9 mouse cellular contexts compared by ENCODE assay signal in the genomic region with DNA sequence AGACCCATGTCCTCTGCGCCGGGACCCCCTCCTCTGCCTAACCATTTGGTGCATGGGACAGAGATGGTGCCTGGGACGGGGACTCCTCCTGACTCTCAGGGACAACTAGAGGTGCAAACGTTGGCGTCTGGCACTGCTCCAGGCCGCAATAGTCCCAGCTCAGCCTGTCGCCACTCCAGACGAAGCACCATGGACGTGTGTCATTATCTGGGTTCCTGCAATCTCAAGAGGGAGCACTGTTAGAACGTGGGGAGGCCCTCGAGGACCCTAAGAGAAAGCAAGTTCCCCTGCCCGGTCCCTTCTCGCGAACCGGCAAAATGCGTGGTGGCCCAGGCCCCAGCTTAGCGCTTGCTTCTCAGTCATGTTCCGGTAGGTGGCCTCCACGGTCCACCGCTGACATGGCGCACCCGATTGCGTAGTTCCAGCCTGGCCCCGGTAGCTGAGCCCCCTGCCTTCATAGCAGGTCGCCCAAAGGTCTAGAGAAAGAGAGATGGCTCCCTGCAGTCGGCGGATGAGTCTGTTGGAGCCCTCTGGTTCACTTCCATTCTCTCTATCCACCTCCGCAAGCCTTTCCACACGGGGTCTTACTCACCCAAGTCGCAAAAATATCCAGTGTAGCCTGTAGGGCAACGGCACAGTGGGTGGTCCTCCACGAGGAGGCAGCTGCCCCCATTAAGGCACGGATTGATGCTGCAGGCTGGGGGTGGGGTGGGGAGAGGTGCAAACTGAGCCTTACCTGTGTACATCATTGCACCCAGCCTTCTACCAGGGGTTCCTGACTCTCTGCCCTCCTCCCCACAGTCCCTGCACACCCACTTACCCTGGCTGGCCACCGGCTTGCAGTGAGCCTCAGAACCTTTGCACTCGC. TPM values are rescaled to one million over a fixed set of nuclear protein-coding genes. Genes with fewer than 3 reads are reported as not detected.
A peak's percentile ranks its signal among the peaks of the same experiment; 100 is the strongest.
DNase-seq lines count a peak whose midpoint lies in the region; ATAC-seq and TF ChIP-seq lines count a peak whose summit lies in the region.
"Had no signal": no experiment of that assay in that cellular context is flagged by ENCODE, and none has a peak within 500 bp of the region (broad histone marks: within the 10 kb centered on the region; RNA-seq: fewer than 3 reads in every experiment).

No protein-coding gene starts in this region.

- TF ChIP-seq CTCF in kidney, postnatal 0 days (IDR thresholded peaks at IDR 0.05; ENCODE audit: low read depth) = peak; percentile 74
- peak; percentile 75 for TF ChIP-seq CTCF in liver, adult 2 months (IDR thresholded peaks at IDR 0.05; ENCODE audit: low read depth, low read length)
- peak; percentile 78 for TF ChIP-seq CTCF in midbrain, postnatal 0 days (IDR thresholded peaks at IDR 0.05)

- DNase-seq in ovary, postnatal 10 days (ENCODE audit: low spot score) = peak; percentile 34
- DNase-seq in ovary, adult 18-20 months (ENCODE audit: low spot score) = no peak
- peak; percentile 76 for DNase-seq in kidney, postnatal 0 days (ENCODE audit: low spot score)
- DNase-seq in liver, adult 2 months (ENCODE audit: extremely low read depth, low read depth, low spot score) = no peak
- DNase-seq in midbrain, postnatal 0 days (ENCODE audit: low spot score) = peak; percentile 69
- peak; percentile 85 for DNase-seq in splenic B cell, adult 2 months (ENCODE audit: low read depth, low spot score)

- H3K4me3 ChIP-seq in embryonic facial prominence, embryonic 15.5 days (replicated peaks) = peak overlapping the region; percentile 30
- H3K4me3 ChIP-seq in heart, embryonic 14.5 days (ENCODE audit: control insufficient read depth in 1 of 2, insufficient read depth in 1 of 2, low read depth in 1 of 2, low read length in 2 of 2) = peak overlapping the region in 1 of 2 experiments; percentile 20; a peak in 1 of 4 replicates
- H3K4me3 ChIP-seq in kidney, postnatal 0 days (replicated peaks; ENCODE audit: low read depth, low read length) = 0 out of 2 replicates have a peak overlapping the region, but pooled peaks have one; percentile 4
- no peak overlapping the region; the same call in none of the 2 replicates for H3K4me3 ChIP-seq in liver, adult 2 months (ENCODE audit: insufficient read depth, low read depth, low read length)
- peak overlapping the region; percentile 19 for H3K4me3 ChIP-seq in midbrain, postnatal 0 days (ENCODE audit: low read depth, low read length)

- no peak overlapping the region for H3K9ac ChIP-seq in embryonic facial prominence, embryonic 15.5 days
- peak overlapping the region; percentile 16; the same call in 1 of the 2 replicates for H3K9ac ChIP-seq in heart, embryonic 14.5 days (ENCODE audit: low read length)
- no peak overlapping the region for H3K9ac ChIP-seq in kidney, postnatal 0 days (ENCODE audit: low read depth, low read length)
- peak overlapping the region; percentile 30; the same call in 1 of the 2 replicates for H3K9ac ChIP-seq in liver, adult 2 months (ENCODE audit: low read depth, low read length)
- H3K9ac ChIP-seq in midbrain, postnatal 0 days (replicated peaks; ENCODE audit: low read length, poor library complexity, severe bottlenecking) = no peak overlapping the region

- peaks cover 44% of the 10 kb centered on the region for H3K27me3 ChIP-seq in embryonic facial prominence, embryonic 15.5 days
- H3K27me3 ChIP-seq in heart, embryonic 14.5 days (ENCODE audit: control insufficient read depth, insufficient read depth, low read length) = peaks cover 55% of the 10 kb centered on the region
- H3K27me3 ChIP-seq in kidney, postnatal 0 days (ENCODE audit: insufficient read depth, low read length) = peaks cover 23% of the 10 kb centered on the region
- H3K27me3 ChIP-seq in liver, adult 2 months (ENCODE audit: control insufficient read depth, insufficient read depth, low read length) = no peaks in the 10 kb centered on the region
- H3K27me3 ChIP-seq in midbrain, postnatal 0 days (ENCODE audit: insufficient read depth, low read length) = peaks cover 30% of the 10 kb centered on the region
- H3K27me3 ChIP-seq in splenic B cell, adult 2 months (ENCODE audit: control insufficient read depth, insufficient read depth, low read length, poor library complexity, severe bottlenecking) = no peaks in the 10 kb centered on the region

- no peak for TF ChIP-seq POLR2A in liver, adult 2 months (IDR thresholded peaks at IDR 0.05; ENCODE audit: extremely low read depth, insufficient read depth, low read length)

- no peak overlapping the region for H3K27ac ChIP-seq in embryonic facial prominence, embryonic 15.5 days (replicated peaks)
- no peak overlapping the region for H3K27ac ChIP-seq in heart, embryonic 14.5 days (replicated peaks in 1 of 2; ENCODE audit: control insufficient read depth in 1 of 2, insufficient read depth in 1 of 2, low read depth in 2 of 2, low read length in 2 of 2)
- no peak overlapping the region for H3K27ac ChIP-seq in kidney, postnatal 0 days
- no peak overlapping the region for H3K27ac ChIP-seq in liver, adult 2 months (replicated peaks; ENCODE audit: insufficient read depth, low read depth, low read length)
- no peak overlapping the region for H3K27ac ChIP-seq in midbrain, postnatal 0 days (ENCODE audit: low read depth, low read length)

- whole genome bisulfite sequencing in embryonic facial prominence, embryonic 15.5 days = 12% methylated on average over 35 of the region's 35 CpGs
- WGBS in heart, embryonic 14.5 days = 9% methylated on average over 35 of the region's 35 CpGs
- WGBS in kidney, postnatal 0 days = 15% methylated on average over 35 of the region's 35 CpGs
- 62% methylated on average over 35 of the region's 35 CpGs for WGBS in liver, adult 2 months
- 16% methylated on average over 35 of the region's 35 CpGs for WGBS in midbrain, postnatal 0 days

- H3K36me3 ChIP-seq in embryonic facial prominence, embryonic 15.5 days = no peaks in the 10 kb centered on the region
- H3K36me3 ChIP-seq in heart, embryonic 14.5 days (ENCODE audit: control insufficient read depth, insufficient read depth, low read length) = no peaks in the 10 kb centered on the region
- H3K36me3 ChIP-seq in kidney, postnatal 0 days (ENCODE audit: insufficient read depth, low read length) = no peaks in the 10 kb centered on the region
- peaks cover 6% of the 10 kb centered on the region; the same call in 1 of the 2 replicates for H3K36me3 ChIP-seq in liver, adult 2 months (ENCODE audit: control insufficient read depth, insufficient read depth, low read length)
- no peaks in the 10 kb centered on the region for H3K36me3 ChIP-seq in midbrain, postnatal 0 days (ENCODE audit: insufficient read depth, low read length)
- H3K36me3 ChIP-seq in splenic B cell, adult 2 months (ENCODE audit: control insufficient read depth, insufficient read depth, low read length, poor library complexity, severe bottlenecking) = no peaks in the 10 kb centered on the region

- no peaks in the 10 kb centered on the region for H3K9me3 ChIP-seq in embryonic facial prominence, embryonic 15.5 days (replicated peaks)
- H3K9me3 ChIP-seq in heart, embryonic 14.5 days (ENCODE audit: control insufficient read depth, low read length) = no peaks in the 10 kb centered on the region
- no peaks in the 10 kb centered on the region for H3K9me3 ChIP-seq in kidney, postnatal 0 days (replicated peaks; ENCODE audit: low read length)
- no peaks in the 10 kb centered on the region for H3K9me3 ChIP-seq in midbrain, postnatal 0 days (ENCODE audit: low read length)

- H3K4me2 ChIP-seq in embryonic facial prominence, embryonic 15.5 days (replicated peaks) = peak overlapping the region; percentile 49
- peak overlapping the region; percentile 51 for H3K4me2 ChIP-seq in heart, embryonic 14.5 days (ENCODE audit: low read length)
- H3K4me2 ChIP-seq in kidney, postnatal 0 days (ENCODE audit: low read length) = peak overlapping the region; percentile 49
- peak overlapping the region; percentile 43 for H3K4me2 ChIP-seq in midbrain, postnatal 0 days (ENCODE audit: low read depth, low read length, poor library complexity, severe bottlenecking)

- peaks cover 26% of the 10 kb centered on the region for H3K4me1 ChIP-seq in embryonic facial prominence, embryonic 15.5 days
- H3K4me1 ChIP-seq in heart, embryonic 14.5 days (ENCODE audit: control insufficient read depth in 2 of 2, insufficient read depth in 2 of 2, low read length in 2 of 2) = peaks cover 0 to 2% of the 10 kb centered on the region in 2 experiments; a peak in 2 of 4 replicates
- H3K4me1 ChIP-seq in kidney, postnatal 0 days (replicated peaks; ENCODE audit: insufficient read depth, low read length) = no peaks in the 10 kb centered on the region
- H3K4me1 ChIP-seq in liver, adult 2 months (ENCODE audit: control insufficient read depth, insufficient read depth, low read length) = peaks cover 2% of the 10 kb centered on the region; the same call in 1 of the 2 replicates
- peaks cover 5% of the 10 kb centered on the region; the same call in 1 of the 2 replicates for H3K4me1 ChIP-seq in midbrain, postnatal 0 days (ENCODE audit: insufficient read depth, low read length)

- ATAC-seq in embryonic facial prominence, embryonic 15.5 days (ENCODE audit: insufficient number of reproducible peaks, low FRiP score, low TSS enrichment, low read depth) = no peak; the same call in 1 of the 2 replicates
- peak; percentile 36; the same call in 1 of the 2 replicates for ATAC-seq in heart, embryonic 14.5 days (ENCODE audit: insufficient number of reproducible peaks, insufficient read depth, low FRiP score, low read depth)
- peak; percentile 34; the same call in 1 of the 2 replicates for ATAC-seq in kidney, postnatal 0 days (replicated peaks; ENCODE audit: low FRiP score, low read depth)
- peak; percentile 55; the same call in 1 of the 2 replicates for ATAC-seq in midbrain, postnatal 0 days (ENCODE audit: low FRiP score)

- H3K79me2 ChIP-seq in liver, adult 2 months (ENCODE audit: control insufficient read depth, insufficient read depth, low read length) = peaks cover 6% of the 10 kb centered on the region; the same call in 1 of the 2 replicates

RNA-seq across cellular contexts. Expression of a gene that starts 5.4 kb away (rescaled TPM):
- polyA plus RNA-seq in embryonic facial prominence, embryonic 15.5 days (2015; fragmentation: Nextera tagmentation; extraction: Ambion mirVana) = 0.16 TPM in 1 of 2 replicates, not detected in the other
- polyA plus RNA-seq in heart, embryonic 14.5 days (2014; fragmentation: Nextera tagmentation; extraction: Ambion mirVana) = not detected in 2 replicates
- 0.05 and 0.45 TPM in 2 replicates for polyA plus RNA-seq in kidney, postnatal 0 days (2015; fragmentation: Nextera tagmentation; extraction: Ambion mirVana)
- total RNA-seq in liver, adult 2 months (2014; rRNA removed) = 391 and 453 TPM in 2 replicates
- polyA plus RNA-seq in liver, adult 2 months (2012; rRNA removed) = 621 and 798 TPM in 2 replicates
- not detected in 2 replicates for total RNA-seq in midbrain, postnatal 0 days (2014; rRNA removed)
- 0.43 and 0.49 TPM in 2 replicates for polyA plus RNA-seq in midbrain, postnatal 0 days (2015; fragmentation: Nextera tagmentation; extraction: Ambion mirVana)

RNA-seq across cellular contexts. Expression of a gene that starts 6.1 kb away (rescaled TPM):
- polyA plus RNA-seq in embryonic facial prominence, embryonic 15.5 days (2015; fragmentation: Nextera tagmentation; extraction: Ambion mirVana) = not detected in 2 replicates
- not detected in 2 replicates for polyA plus RNA-seq in heart, embryonic 14.5 days (2014; fragmentation: Nextera tagmentation; extraction: Ambion mirVana)
- not detected in 2 replicates for polyA plus RNA-seq in kidney, postnatal 0 days (2015; fragmentation: Nextera tagmentation; extraction: Ambion mirVana)
- total RNA-seq in liver, adult 2 months (2014; rRNA removed) = not detected in 2 replicates
- not detected in 2 replicates for polyA plus RNA-seq in liver, adult 2 months (2012; rRNA removed)
- 0.71 TPM in 1 of 2 replicates, not detected in the other for total RNA-seq in midbrain, postnatal 0 days (2014; rRNA removed)
- 1.5 and 1.6 TPM in 2 replicates for polyA plus RNA-seq in midbrain, postnatal 0 days (2015; fragmentation: Nextera tagmentation; extraction: Ambion mirVana)
- total RNA-seq: layer of hippocampus, adult 8-10 months had no signal

RNA-seq across cellular contexts. Expression of a gene that starts 23.2 kb away (rescaled TPM):
- polyA plus RNA-seq in embryonic facial prominence, embryonic 15.5 days (2015; fragmentation: Nextera tagmentation; extraction: Ambion mirVana) = 0.11 TPM in 1 of 2 replicates, not detected in the other
- not detected in 2 replicates for polyA plus RNA-seq in heart, embryonic 14.5 days (2014; fragmentation: Nextera tagmentation; extraction: Ambion mirVana)
- 344 and 465 TPM in 2 replicates for polyA plus RNA-seq in kidney, postnatal 0 days (2015; fragmentation: Nextera tagmentation; extraction: Ambion mirVana)
- total RNA-seq in liver, adult 2 months (2014; rRNA removed) = 0.13 TPM in 1 of 2 replicates, not detected in the other
- 0.04 and 0.11 TPM in 2 replicates for polyA plus RNA-seq in liver, adult 2 months (2012; rRNA removed)
- total RNA-seq in midbrain, postnatal 0 days (2014; rRNA removed) = not detected in 2 replicates
- polyA plus RNA-seq in midbrain, postnatal 0 days (2015; fragmentation: Nextera tagmentation; extraction: Ambion mirVana) = 0.04 TPM in 1 of 2 replicates, not detected in the other
- total RNA-seq: layer of hippocampus, adult 8-10 months had no signal

RNA-seq across cellular contexts. Expression of a gene that starts 23.7 kb away (rescaled TPM):
- polyA plus RNA-seq in embryonic facial prominence, embryonic 15.5 days (2015; fragmentation: Nextera tagmentation; extraction: Ambion mirVana) = 43.8 and 45.1 TPM in 2 replicates
- 20.6 and 23.6 TPM in 2 replicates for polyA plus RNA-seq in heart, embryonic 14.5 days (2014; fragmentation: Nextera tagmentation; extraction: Ambion mirVana)
- 29.5 and 29.8 TPM in 2 replicates for polyA plus RNA-seq in kidney, postnatal 0 days (2015; fragmentation: Nextera tagmentation; extraction: Ambion mirVana)
- total RNA-seq in liver, adult 2 months (2014; rRNA removed) = 8.8 and 13.6 TPM in 2 replicates
- polyA plus RNA-seq in liver, adult 2 months (2012; rRNA removed) = 12.4 and 14.3 TPM in 2 replicates
- 70.4 and 71.9 TPM in 2 replicates for total RNA-seq in midbrain, postnatal 0 days (2014; rRNA removed)
- 35.5 and 35.8 TPM in 2 replicates for polyA plus RNA-seq in midbrain, postnatal 0 days (2015; fragmentation: Nextera tagmentation; extraction: Ambion mirVana)

RNA-seq across cellular contexts. Expression of a gene that starts 42.9 kb away (rescaled TPM):
- 1.5 TPM in 2 replicates for polyA plus RNA-seq in embryonic facial prominence, embryonic 15.5 days (2015; fragmentation: Nextera tagmentation; extraction: Ambion mirVana)
- 0.24 and 0.30 TPM in 2 replicates for polyA plus RNA-seq in heart, embryonic 14.5 days (2014; fragmentation: Nextera tagmentation; extraction: Ambion mirVana)
- polyA plus RNA-seq in kidney, postnatal 0 days (2015; fragmentation: Nextera tagmentation; extraction: Ambion mirVana) = 0.63 and 0.75 TPM in 2 replicates
- total RNA-seq in liver, adult 2 months (2014; rRNA removed) = not detected in 2 replicates
- 0.31 and 0.44 TPM in 2 replicates for polyA plus RNA-seq in liver, adult 2 months (2012; rRNA removed)
- total RNA-seq in midbrain, postnatal 0 days (2014; rRNA removed) = 101 and 131 TPM in 2 replicates
- polyA plus RNA-seq in midbrain, postnatal 0 days (2015; fragmentation: Nextera tagmentation; extraction: Ambion mirVana) = 6.6 and 8.1 TPM in 2 replicates

Comparison
In these comparisons a context has a peak if more than half of its experiments do, and no peak if none do; other contexts are left out.
1. DNase-seq: peak in ovary, postnatal 10 days (single experiment), kidney, postnatal 0 days (single experiment), midbrain, postnatal 0 days (single experiment) and splenic B cell, adult 2 months (single experiment); none in ovary, adult 18-20 months (single experiment) and liver, adult 2 months (single experiment).
2. H3K9ac ChIP-seq: peak in heart, embryonic 14.5 days (single experiment) and liver, adult 2 months (single experiment); none in embryonic facial prominence, embryonic 15.5 days (single experiment), kidney, postnatal 0 days (single experiment) and midbrain, postnatal 0 days (single experiment).
3. RNA of a gene that starts 5.4 kb away (polyA plus RNA-seq): 621 to 798 TPM in liver, adult 2 months; 0.43 to 0.49 TPM in midbrain, postnatal 0 days, 0.16 TPM in embryonic facial prominence, embryonic 15.5 days, 0.05 to 0.45 TPM in kidney, postnatal 0 days and not detected in heart, embryonic 14.5 days; every median in the first group is over 100 times any median in the second.
4. RNA of a gene that starts 23.2 kb away (polyA plus RNA-seq): 344 to 465 TPM in kidney, postnatal 0 days; 0.11 TPM in embryonic facial prominence, embryonic 15.5 days, 0.04 TPM in midbrain, postnatal 0 days, 0.04 to 0.11 TPM in liver, adult 2 months and not detected in heart, embryonic 14.5 days; every median in the first group is over 100 times any median in the second.
5. Peak in every context shown above with its lines, with median percentiles within 50 percentile points of each other: H3K4me2 ChIP-seq and CTCF ChIP-seq.